Mouse (Mus musculus) forebrain, embryonic 10.5 days (tissue): ENCODE measurements around the gene Cars2. TPM values are rescaled to one million over a fixed set of nuclear protein-coding genes. Genes with fewer than 3 reads are reported as not detected.
A peak's percentile ranks its signal among the peaks of the same experiment; 100 is the strongest.
"Not testable (repeated sequence)": the region's sequence is repeated elsewhere in the genome, so short reads cannot be mapped to it uniquely, and the experiment has no call there.

ENCODE experiments used
- DNase-seq: peaks from one replicate; pipeline ENCODE4 v3.0.0-alpha.2; 2017; ENCODE audit warnings: low spot score; ENCODE audit errors: extremely low spot score
- H3K27ac ChIP-seq: fragments of 300-500 bp; sonication (generic); 2 replicates; pipeline ENCODE4 v1.5.1; 2016; ENCODE audit warnings: mild to moderate bottlenecking
- H3K27me3 ChIP-seq: fragments of 300-500 bp; sonication (generic); 2 replicates; pipeline ENCODE4 v1.6.1; 2016; ENCODE audit warnings: mild to moderate bottlenecking; ENCODE audit not compliant: poor library complexity, severe bottlenecking
- H3K36me3 ChIP-seq: fragments of 300-500 bp; sonication (generic); replicated peaks from 2 replicates; pipeline ENCODE4 v1.6.1; 2016; ENCODE audit warnings: mild to moderate bottlenecking, moderate library complexity
- H3K4me1 ChIP-seq: fragments of 300-500 bp; sonication (generic); 2 replicates; pipeline ENCODE4 v1.6.1; 2016
- H3K4me3 ChIP-seq: fragments of 300-500 bp; sonication (generic); 2 replicates; pipeline ENCODE4 v1.5.1; 2016; ENCODE audit warnings: mild to moderate bottlenecking, moderate library complexity
- H3K9me3 ChIP-seq: fragments of 300-500 bp; sonication (generic); 2 replicates; pipeline ENCODE4 v1.6.1; 2016; ENCODE audit warnings: mild to moderate bottlenecking, moderate library complexity
- WGBS: fragments of 180-500 bp; shearing (Covaris S2); methylation state at CpG from one replicate; pipeline ENCODE4 v1.1.7; 2016; 5-methylcytosine and 5-hydroxymethylcytosine counted together
- polyA plus RNA-seq: library from polyadenylated mRNA; unstranded; fragments of >200 nt; fragmentation: Nextera tagmentation; extraction: Ambion mirVana; gene quantifications from 2 replicates; pipeline ENCODE4 v1.2.1, GENCODE M21; 2016

Cars2 gene
- polyA plus RNA-seq, 1 experiment from 2014 or later: 19.4 TPM

GRCm38 (mm10) chr8:11552390-11552789 is 1.8 kb upstream of the Cars2 start:
- WGBS: 91% methylated on average over 10 of the region's 10 CpGs
- Histone ChIP-seq H3K27me3 (no peaks in the 10 kb centered on the region), H3K9me3 (no peaks in the 10 kb centered on the region), H3K4me1 (peaks cover 38% of the 10 kb centered on the region), H3K27ac (no peak overlapping the region), H3K36me3 (peaks cover 6% of the 10 kb centered on the region), H3K4me3 (no peak overlapping the region)
- no peak for DNase-seq

DNA sequence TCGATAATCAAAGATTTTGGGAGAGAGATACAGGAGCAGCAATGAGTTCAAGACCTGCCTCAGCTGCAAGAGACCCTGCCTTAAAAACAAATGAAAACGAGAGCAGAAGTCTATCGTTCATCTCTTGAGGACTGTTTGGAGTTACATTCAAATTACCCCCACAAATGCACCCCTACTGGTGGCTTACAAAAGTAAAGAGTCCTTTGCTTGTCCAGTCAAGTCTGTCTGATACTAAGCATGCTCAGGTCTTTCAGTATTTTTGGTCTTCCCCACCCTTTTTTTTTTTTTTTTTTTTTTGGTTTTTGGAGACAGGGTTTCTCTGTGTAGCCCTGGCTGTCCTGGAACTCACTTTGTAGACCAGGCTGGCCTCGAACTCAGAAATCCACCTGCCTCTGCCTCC is 914 bp upstream of the Cars2 start:
- WGBS: 93% methylated on average over 4 of the region's 4 CpGs
- H3K4me1 ChIP-seq: peaks cover 38% of the 10 kb centered on the region
- H3K4me3 ChIP-seq: not testable (repeated sequence)

DNA sequence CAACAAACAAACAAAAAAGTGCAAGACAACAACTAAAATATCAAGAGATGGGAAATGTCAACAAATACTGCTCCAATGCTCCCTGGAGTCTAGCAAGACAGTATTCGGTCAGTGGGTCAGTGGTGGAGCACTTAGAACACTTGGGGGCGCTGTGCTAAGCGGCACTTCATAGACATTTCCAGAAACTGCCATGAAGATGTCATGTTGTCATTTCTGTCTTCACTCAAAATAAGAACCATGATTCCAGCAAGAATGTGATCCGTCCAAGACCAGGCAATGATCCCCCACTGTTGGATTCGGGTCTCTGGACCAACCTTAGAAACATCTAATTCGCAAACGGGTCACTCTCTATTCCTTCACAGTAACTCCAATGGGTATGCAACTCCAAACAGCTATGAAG is 877 bp downstream of the Cars2 start:
- no peaks in the 10 kb centered on the region for H3K9me3 ChIP-seq
- 24% methylated on average over 7 of the region's 7 CpGs for WGBS

More for the DNA sequence above, 914 bp upstream of the Cars2 start:
- peaks cover 13% of the 10 kb centered on the region for H3K36me3 ChIP-seq
- not testable (repeated sequence) for DNase-seq, H3K27ac ChIP-seq, H3K9me3 ChIP-seq, H3K27me3 ChIP-seq

DNA sequence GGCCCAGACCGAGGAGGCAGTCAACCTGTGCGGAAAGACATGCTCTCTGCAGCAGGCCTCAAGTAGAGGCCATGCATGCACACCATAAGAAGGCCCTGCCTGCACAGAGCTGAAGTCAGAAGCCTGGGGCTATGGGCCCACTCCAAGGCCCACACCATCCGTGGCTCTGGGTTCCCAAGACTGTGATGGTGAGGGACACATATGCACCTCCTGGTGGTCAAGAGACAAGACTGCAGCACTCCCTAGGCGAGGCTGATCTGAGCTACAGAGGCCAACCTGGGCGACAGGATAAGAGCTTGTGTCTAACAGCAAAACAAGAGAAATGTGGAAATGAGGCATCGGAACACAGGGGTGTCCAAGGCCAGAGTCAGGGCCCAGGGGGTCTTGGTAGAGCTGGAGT is 3.5 kb downstream of the Cars2 start:
- H3K4me1 ChIP-seq: peaks cover 18% of the 10 kb centered on the region
- no peaks in the 10 kb centered on the region for H3K9me3 ChIP-seq
- H3K4me3 ChIP-seq: no peak overlapping the region
- peaks cover 46% of the 10 kb centered on the region for H3K36me3 ChIP-seq
- H3K27me3 ChIP-seq: no peaks in the 10 kb centered on the region
- WGBS: 67% methylated on average over 6 of the region's 6 CpGs
- no peak for DNase-seq
- no peak overlapping the region for H3K27ac ChIP-seq

More for the DNA sequence above, 877 bp downstream of the Cars2 start:
- peak; percentile 45 for DNase-seq
- peaks cover 28% of the 10 kb centered on the region for H3K36me3 ChIP-seq
- peak overlapping the region; percentile 77 for H3K4me3 ChIP-seq
- peak overlapping the region; percentile 90; the same call in 1 of the 2 replicates for H3K27ac ChIP-seq
- peaks cover 32% of the 10 kb centered on the region for H3K4me1 ChIP-seq
- H3K27me3 ChIP-seq: no peaks in the 10 kb centered on the region

DNA sequence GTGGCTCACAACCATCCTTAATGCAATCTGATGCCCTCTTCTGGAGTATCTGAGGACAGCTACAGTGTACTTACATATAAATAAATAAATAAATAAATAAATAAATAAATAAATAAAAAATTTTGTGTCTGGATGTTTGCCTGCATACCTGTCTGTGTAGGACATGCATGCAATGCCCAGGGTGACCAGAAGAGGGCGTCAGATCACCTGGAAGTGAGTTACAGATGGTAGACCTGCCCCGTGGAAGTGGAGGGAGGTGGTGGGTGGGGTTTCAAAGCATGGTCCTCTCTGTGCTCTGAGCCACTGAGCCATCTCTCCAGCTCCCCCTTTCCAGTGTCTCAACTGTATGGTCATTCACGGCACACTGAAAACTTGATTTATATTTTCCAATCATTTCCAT is 6.2 kb downstream of the Cars2 start:
- Histone ChIP-seq H3K4me3 (no peak overlapping the region), H3K27ac (no peak overlapping the region), H3K27me3 (no peaks in the 10 kb centered on the region), H3K9me3 (no peaks in the 10 kb centered on the region; the same call in 1 of the 2 replicates), H3K36me3 (peaks cover 67% of the 10 kb centered on the region), H3K4me1 (no peaks in the 10 kb centered on the region; the same call in 1 of the 2 replicates)
- WGBS: 54% methylated on average over 3 of the region's 3 CpGs
- peak; percentile 45 for DNase-seq

GRCm38 (mm10) chr8:11542866-11543265 is 7.7 kb downstream of the Cars2 start:
- Histone ChIP-seq H3K27ac (no peak overlapping the region), H3K36me3 (peaks cover 69% of the 10 kb centered on the region), H3K9me3 (no peaks in the 10 kb centered on the region; the same call in 1 of the 2 replicates), H3K27me3 (no peaks in the 10 kb centered on the region), H3K4me1 (no peaks in the 10 kb centered on the region), H3K4me3 (no peak overlapping the region)
- 90% methylated on average over 4 of the region's 4 CpGs for WGBS
- no peak for DNase-seq

DNA sequence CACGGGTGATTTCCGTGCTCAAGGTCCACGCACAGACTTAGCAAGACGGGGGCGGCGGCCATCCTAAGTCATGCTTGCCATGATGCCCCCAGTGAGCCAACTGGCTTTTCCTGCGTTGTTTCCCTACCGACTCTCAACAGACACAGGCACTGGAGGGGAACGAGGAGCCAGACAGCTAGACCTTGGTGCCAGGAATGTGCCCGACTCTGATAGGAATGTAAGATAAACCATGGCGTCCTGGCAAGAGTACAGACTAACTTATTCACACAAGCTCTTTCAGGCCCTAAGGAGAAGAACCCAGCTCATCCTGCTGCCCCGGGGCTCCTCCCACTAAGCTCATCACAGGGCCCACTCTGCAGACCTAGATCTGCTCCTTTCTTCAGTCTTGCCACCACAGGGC is 8.6 kb downstream of the Cars2 start:
- no peaks in the 10 kb centered on the region for H3K27me3 ChIP-seq
- no peak overlapping the region for H3K27ac ChIP-seq
- H3K36me3 ChIP-seq: peaks cover 70% of the 10 kb centered on the region
- 97% methylated on average over 12 of the region's 12 CpGs for WGBS
- no peak for DNase-seq
- H3K4me3 ChIP-seq: no peak overlapping the region
- H3K9me3 ChIP-seq: no peaks in the 10 kb centered on the region; the same call in 1 of the 2 replicates
- H3K4me1 ChIP-seq: no peaks in the 10 kb centered on the region

DNA sequence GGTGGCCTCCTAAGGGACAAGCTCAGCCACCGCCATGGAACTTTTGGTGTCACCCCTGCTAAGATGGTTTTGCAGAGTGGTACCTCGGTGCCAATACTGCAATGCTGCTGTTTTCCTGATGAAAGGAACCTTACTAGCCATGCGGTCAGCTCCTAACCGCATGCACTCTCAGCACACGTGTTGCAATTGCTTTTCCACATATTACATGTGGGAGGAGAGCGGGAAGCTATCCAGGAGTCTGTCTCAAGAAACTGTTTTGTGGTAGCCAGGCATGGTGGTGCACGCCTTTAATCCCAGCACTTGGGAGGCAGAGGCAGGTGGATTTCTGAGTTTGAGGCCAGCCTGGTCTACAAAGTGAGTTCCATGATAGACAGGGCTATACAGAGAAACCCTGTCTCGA is 10.4 kb downstream of the Cars2 start:
- DNase-seq: no peak
- WGBS: 92% methylated on average over 8 of the region's 8 CpGs
- Histone ChIP-seq H3K36me3 (peaks cover 59% of the 10 kb centered on the region), H3K4me1 (peaks cover 7% of the 10 kb centered on the region), H3K27ac (no peak overlapping the region), H3K9me3 (no peaks in the 10 kb centered on the region; the same call in 1 of the 2 replicates), H3K4me3 (no peak overlapping the region), H3K27me3 (no peaks in the 10 kb centered on the region)

- DNase-seq: no peak
- WGBS: 94% methylated on average over 4 of the region's 4 CpGs
- Histone ChIP-seq H3K36me3 (peaks cover 55% of the 10 kb centered on the region), H3K27me3 (no peaks in the 10 kb centered on the region), H3K4me1 (peaks cover 19% of the 10 kb centered on the region), H3K4me3 (no peak overlapping the region), H3K27ac (no peak overlapping the region), H3K9me3 (no peaks in the 10 kb centered on the region; the same call in 1 of the 2 replicates)
Observed at GRCm38 (mm10) chr8:11539049-11539448, 11.5 kb downstream of the Cars2 start.

DNA sequence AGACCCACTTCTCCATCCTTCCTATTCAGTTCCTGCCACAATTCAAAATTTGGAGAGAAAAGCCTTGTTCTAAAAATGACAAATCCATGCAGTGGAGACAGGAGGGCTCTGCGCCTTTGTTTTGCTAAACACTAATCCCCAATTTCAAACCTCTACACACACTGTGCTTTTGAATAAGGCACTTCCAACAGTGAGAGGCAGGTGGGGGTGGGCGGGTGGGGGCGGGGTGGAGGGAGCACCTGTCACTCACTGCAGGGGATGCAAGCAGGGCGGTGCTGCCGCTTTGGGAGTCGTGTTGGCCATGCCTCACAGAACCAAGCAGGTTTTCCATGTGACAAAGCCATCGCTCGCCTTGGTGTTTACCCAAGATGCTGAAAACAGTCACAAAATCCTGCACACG is 16.1 kb downstream of the Cars2 start:
- Histone ChIP-seq H3K36me3 (peaks cover 54% of the 10 kb centered on the region), H3K27me3 (no peaks in the 10 kb centered on the region), H3K4me3 (no peak overlapping the region), H3K27ac (peak overlapping the region; percentile 69), H3K9me3 (no peaks in the 10 kb centered on the region), H3K4me1 (peaks cover 21% of the 10 kb centered on the region)
- DNase-seq: peak; percentile 30
- WGBS: 20% methylated on average over 9 of the region's 9 CpGs

DNA sequence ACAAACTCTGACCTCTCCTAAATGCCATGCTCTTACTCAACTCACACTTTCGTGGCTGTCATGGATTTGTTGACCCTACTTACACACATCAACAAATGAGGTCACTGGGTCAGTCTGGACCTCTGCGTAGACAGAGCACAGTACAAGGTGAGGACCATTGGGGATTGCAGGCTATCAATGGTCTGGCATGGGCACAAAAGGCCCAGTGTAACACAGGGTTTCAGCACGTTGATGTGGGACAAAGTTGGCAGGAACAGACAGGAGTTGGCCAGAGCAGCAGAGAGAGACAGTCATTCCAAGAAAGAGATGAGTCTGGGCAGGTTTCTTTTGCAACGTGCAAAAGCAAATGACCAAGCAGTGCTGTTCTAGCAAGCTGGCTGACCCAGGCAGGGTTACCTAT is 19.7 kb downstream of the Cars2 start:
- WGBS: 75% methylated on average over 4 of the region's 4 CpGs

GRCm38 (mm10) chr8:11530155-11530770 is 20.3 kb downstream of the Cars2 start:
- Histone ChIP-seq H3K9me3 (no peaks in the 10 kb centered on the region), H3K27me3 (no peaks in the 10 kb centered on the region), H3K4me3 (no peak overlapping the region), H3K36me3 (peaks cover 40% of the 10 kb centered on the region), H3K4me1 (peaks cover 14% of the 10 kb centered on the region), H3K27ac (no peak overlapping the region)
- WGBS: 83% methylated on average over 18 of the region's 18 CpGs
- DNase-seq: no peak

More for the DNA sequence above, 19.7 kb downstream of the Cars2 start:
- Histone ChIP-seq H3K36me3 (peaks cover 40% of the 10 kb centered on the region), H3K4me1 (peaks cover 20% of the 10 kb centered on the region), H3K27me3 (no peaks in the 10 kb centered on the region), H3K4me3 (no peak overlapping the region), H3K9me3 (no peaks in the 10 kb centered on the region), H3K27ac (no peak overlapping the region)
- no peak for DNase-seq

- H3K36me3 ChIP-seq: peaks cover 36% of the 10 kb centered on the region
- DNase-seq: no peak
- WGBS: 87% methylated on average over 3 of the region's 3 CpGs
- no peak overlapping the region for H3K27ac ChIP-seq
- no peak overlapping the region for H3K4me3 ChIP-seq
- H3K9me3 ChIP-seq: no peaks in the 10 kb centered on the region
- H3K27me3 ChIP-seq: no peaks in the 10 kb centered on the region
- H3K4me1 ChIP-seq: no peaks in the 10 kb centered on the region
Observed at GRCm38 (mm10) chr8:11523331-11523730, 27.3 kb downstream of the Cars2 start.
